Comparison of ENCODE assay signal across 12 mouse cellular contexts in the genomic region with DNA sequence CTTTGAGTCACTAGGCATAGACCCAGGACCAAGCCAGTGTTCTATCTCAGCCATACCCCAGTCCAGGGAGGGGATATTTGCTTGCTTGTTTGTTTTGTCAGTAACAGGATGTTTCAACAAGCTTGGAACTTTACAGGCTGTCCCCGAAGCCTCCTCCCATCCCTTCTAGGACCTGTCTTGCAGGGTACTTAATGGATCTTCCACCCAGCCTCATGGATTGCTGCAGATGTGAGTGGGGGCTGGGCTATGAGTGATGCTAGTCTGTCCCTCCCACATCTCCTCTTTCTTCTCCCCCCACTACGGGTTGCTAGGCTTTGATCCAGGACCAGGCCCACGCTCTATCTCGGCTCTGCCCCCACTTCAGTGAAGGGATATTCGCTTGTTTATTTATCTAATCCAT. TPM values are rescaled to one million over a fixed set of nuclear protein-coding genes. Genes with fewer than 3 reads are reported as not detected.
DNase-seq lines count a peak whose midpoint lies in the region; ATAC-seq and TF ChIP-seq lines count a peak whose summit lies in the region.
"Had no signal": no experiment of that assay in that cellular context is flagged by ENCODE, and none has a peak within 500 bp of the region (broad histone marks: within the 10 kb centered on the region; RNA-seq: fewer than 3 reads in every experiment).

No protein-coding gene starts in this region.

- peaks cover 39% of the 10 kb centered on the region for H3K4me1 ChIP-seq in lung, adult 2 months (ENCODE audit: control insufficient read depth, insufficient read depth, low read length)
- peaks cover 17% of the 10 kb centered on the region for H3K4me1 ChIP-seq in stomach, embryonic 15.5 days
- H3K4me1 ChIP-seq in forebrain, embryonic 13.5 days: peaks cover 8% of the 10 kb centered on the region

- no peaks in the 10 kb centered on the region for H3K9me3 ChIP-seq in stomach, embryonic 15.5 days
- H3K9me3 ChIP-seq in forebrain, embryonic 13.5 days (replicated peaks): no peaks in the 10 kb centered on the region

- 23% methylated on average over 5 of the region's 5 CpGs for WGBS in lung, adult 2 months
- 31% methylated on average over 5 of the region's 5 CpGs for WGBS in stomach, embryonic 15.5 days
- 74% methylated on average over 5 of the region's 5 CpGs for WGBS in forebrain, embryonic 13.5 days

- no peak overlapping the region for H3K9ac ChIP-seq in stomach, embryonic 15.5 days
- H3K9ac ChIP-seq in forebrain, embryonic 13.5 days: no peak overlapping the region

- DNase-seq in adrenal gland, postnatal 14 days: peak; percentile 44
- DNase-seq in adrenal gland, postnatal 25 days: no peak
- peak; percentile 64 to 77 for DNase-seq in lung, adult 18-20 months
- DNase-seq in lung, adult 2 months: no peak
- peak; percentile 55 for DNase-seq in kidney, postnatal 14 days
- no peak for DNase-seq in frontal cortex, postnatal 36 days (ENCODE audit: low spot score in 2 of 2)
- DNase-seq: adrenal gland, adult 8-10 months; cerebellum, postnatal 14 days had no signal

- no peaks in the 10 kb centered on the region for H3K36me3 ChIP-seq in stomach, embryonic 15.5 days
- no peaks in the 10 kb centered on the region for H3K36me3 ChIP-seq in forebrain, embryonic 13.5 days (ENCODE audit: poor library complexity, severe bottlenecking)

- no peak overlapping the region for H3K4me2 ChIP-seq in stomach, embryonic 15.5 days
- H3K4me2 ChIP-seq in forebrain, embryonic 13.5 days: no peak overlapping the region

- H3K4me3 ChIP-seq in lung, adult 2 months (replicated peaks; ENCODE audit: extremely low read depth, low read depth, low read length): no peak overlapping the region
- no peak overlapping the region for H3K4me3 ChIP-seq in stomach, embryonic 15.5 days (replicated peaks)
- no peak overlapping the region for H3K4me3 ChIP-seq in forebrain, embryonic 13.5 days

- peak overlapping the region; percentile 49; the same call in 1 of the 2 replicates for H3K27ac ChIP-seq in stomach, embryonic 15.5 days
- H3K27ac ChIP-seq in forebrain, embryonic 13.5 days: no peak overlapping the region
- H3K27ac ChIP-seq: hindbrain, postnatal 0 days had no signal

- TF ChIP-seq POLR2A in lung, adult 2 months (IDR thresholded peaks at IDR 0.05; ENCODE audit: borderline replicate concordance, extremely low read depth, low read depth, low read length): no peak

- no peaks in the 10 kb centered on the region for H3K27me3 ChIP-seq in stomach, embryonic 15.5 days (replicated peaks)
- H3K27me3 ChIP-seq in forebrain, embryonic 13.5 days: no peaks in the 10 kb centered on the region

- TF ChIP-seq CTCF in lung, adult 2 months (IDR thresholded peaks at IDR 0.05; ENCODE audit: insufficient read depth, low read length): no peak

- ATAC-seq in stomach, embryonic 15.5 days (ENCODE audit: insufficient read depth, low FRiP score, low read depth): 0 out of 2 replicates have a peak, but pooled peaks have one; percentile 24
- ATAC-seq in forebrain, embryonic 13.5 days: no peak
- ATAC-seq: forebrain, embryonic 16.5 days; hindbrain, postnatal 0 days had no signal

RNA-seq across cellular contexts. Expression of gene Sec14l1, which starts 16.8 kb away (rescaled TPM):
- 119 TPM in 2 replicates for total RNA-seq in adrenal gland, postnatal 14 days (2021)
- 157 and 195 TPM in 2 replicates for total RNA-seq in adrenal gland, postnatal 25 days (2021)
- 123 and 133 TPM in 2 replicates for polyA plus RNA-seq in lung, adult 2 months (2012; rRNA removed)
- 48.0 and 49.5 TPM in 2 replicates for polyA plus RNA-seq in stomach, embryonic 15.5 days (2015; fragmentation: Nextera tagmentation; extraction: Ambion mirVana)
- polyA plus RNA-seq in forebrain, embryonic 13.5 days (2015; fragmentation: Nextera tagmentation; extraction: Ambion mirVana): 60.3 and 62.1 TPM in 2 replicates

Comparison
In these comparisons a context has a peak if more than half of its experiments do, and no peak if none do; other contexts are left out.
1. DNase-seq: peak in adrenal gland, postnatal 14 days (single experiment), lung, adult 18-20 months (2 of 2) and kidney, postnatal 14 days (single experiment); none in adrenal gland, postnatal 25 days (single experiment), lung, adult 2 months (single experiment) and frontal cortex, postnatal 36 days (0 of 2).